Mouse (Mus musculus): ENCODE results near the gene Ggt1. TPM values are rescaled to one million over a fixed set of nuclear protein-coding genes. Genes with fewer than 3 reads are reported as not detected.

Ggt1 gene
- polyA plus RNA-seq, 1 experiment from 2014 or later, result 2.1 TPM

DNA sequence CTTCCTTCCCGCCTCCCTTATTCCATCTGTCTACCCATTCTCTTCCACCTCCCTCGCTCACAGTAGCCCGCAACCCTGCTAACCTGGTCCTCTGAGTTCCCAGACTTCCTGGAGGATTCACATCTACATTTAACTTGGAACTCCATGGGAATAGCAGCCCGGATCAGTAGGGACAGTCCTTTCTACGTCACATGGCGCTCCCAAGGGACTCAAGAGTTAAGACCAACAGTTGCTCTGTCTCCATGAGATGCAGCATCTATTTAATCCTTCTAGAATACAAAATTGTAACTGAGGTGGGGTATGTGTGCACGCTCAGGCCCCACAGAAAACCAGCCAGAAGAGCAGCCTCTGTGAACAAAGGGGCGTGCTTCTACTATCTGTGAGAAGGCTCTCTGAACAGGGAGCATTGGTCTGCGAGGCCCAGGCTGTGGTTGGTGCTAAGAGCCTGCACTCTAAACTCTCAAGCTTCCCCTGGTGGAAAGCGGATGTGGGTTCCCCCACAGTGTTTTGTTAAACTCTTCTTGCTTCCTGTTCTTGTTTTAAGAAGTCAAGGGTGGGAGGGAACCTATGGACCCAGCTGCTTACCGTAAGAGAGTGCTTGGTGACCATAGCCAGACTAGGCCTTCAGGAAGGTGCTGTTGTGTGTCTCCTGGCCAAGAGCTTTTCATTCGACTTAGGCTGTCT, 29.9 kb downstream of the Ggt1 start:
- ChIA-PET POLR2A (no interaction called here), CTCF (no interaction called here)
- in situ Hi-C loops (cut with MboI; ENCODE audit: low pct_unique_long_range_greater_than_20kb), result no loop called here
- DNase-seq (ENCODE audit: low read depth, low spot score) (no peak), ATAC-seq (no peak)
- H3K27me3 ChIP-seq, result no peaks in the 10 kb centered on the region
- TF ChIP-seq CTCF (IDR thresholded peaks at IDR 0.05), result no peak

DNA sequence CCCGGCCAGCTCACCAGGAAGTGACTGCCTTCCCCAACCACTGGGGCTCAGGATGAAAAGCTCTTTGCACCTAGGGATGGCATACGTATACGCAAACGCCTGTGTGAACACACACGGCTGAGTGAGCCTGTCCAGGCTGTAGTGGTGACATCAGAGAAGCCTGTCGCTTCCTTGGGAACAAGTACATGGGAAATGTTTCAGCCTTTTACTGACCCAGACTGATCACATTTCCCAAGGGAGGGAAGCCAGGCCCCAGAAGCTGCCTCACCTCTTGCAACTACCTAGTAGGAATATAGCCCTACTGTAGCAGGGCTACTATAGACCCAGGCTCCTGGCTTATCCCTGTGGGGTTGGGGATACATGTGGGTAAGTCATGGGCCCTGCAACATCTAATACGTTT, 31.2 kb downstream of the Ggt1 start:
- ATAC-seq, result no peak
- ChIA-PET POLR2A (no interaction called here), CTCF (no interaction called here)
- in situ Hi-C loops (cut with MboI; ENCODE audit: low pct_unique_long_range_greater_than_20kb), result no loop called here
- no peak for TF ChIP-seq CTCF (IDR thresholded peaks at IDR 0.05)
- H3K27me3 ChIP-seq, result no peaks in the 10 kb centered on the region
- no peak for DNase-seq (ENCODE audit: low read depth, low spot score)

DNA sequence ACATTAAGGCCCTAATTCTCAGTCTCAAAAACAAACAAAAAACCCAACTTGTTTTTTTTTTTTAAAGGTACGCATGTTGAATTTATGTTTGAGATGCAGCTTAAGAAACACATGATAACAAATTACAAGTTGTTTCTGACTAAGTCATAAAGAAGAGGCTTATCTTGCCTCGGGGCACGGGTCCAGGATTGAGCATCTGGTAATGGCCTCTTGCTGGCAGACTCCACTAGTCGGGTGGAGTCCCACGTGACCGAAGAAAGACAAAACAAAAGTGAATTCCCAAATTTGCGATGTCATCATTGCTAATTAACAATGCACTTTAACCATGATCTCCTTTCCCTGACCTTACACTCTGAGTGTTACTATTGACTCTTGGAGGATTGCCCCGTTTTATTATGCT, 34.6 kb downstream of the Ggt1 start:
- no peaks in the 10 kb centered on the region for H3K27me3 ChIP-seq
- ChIA-PET CTCF (no interaction called here), POLR2A (no interaction called here)
- DNase-seq (ENCODE audit: low read depth, low spot score), result no peak
- ATAC-seq, result no peak
- in situ Hi-C loops (cut with MboI; ENCODE audit: low pct_unique_long_range_greater_than_20kb), result no loop called here
- no peak for TF ChIP-seq CTCF (IDR thresholded peaks at IDR 0.05)

DNA sequence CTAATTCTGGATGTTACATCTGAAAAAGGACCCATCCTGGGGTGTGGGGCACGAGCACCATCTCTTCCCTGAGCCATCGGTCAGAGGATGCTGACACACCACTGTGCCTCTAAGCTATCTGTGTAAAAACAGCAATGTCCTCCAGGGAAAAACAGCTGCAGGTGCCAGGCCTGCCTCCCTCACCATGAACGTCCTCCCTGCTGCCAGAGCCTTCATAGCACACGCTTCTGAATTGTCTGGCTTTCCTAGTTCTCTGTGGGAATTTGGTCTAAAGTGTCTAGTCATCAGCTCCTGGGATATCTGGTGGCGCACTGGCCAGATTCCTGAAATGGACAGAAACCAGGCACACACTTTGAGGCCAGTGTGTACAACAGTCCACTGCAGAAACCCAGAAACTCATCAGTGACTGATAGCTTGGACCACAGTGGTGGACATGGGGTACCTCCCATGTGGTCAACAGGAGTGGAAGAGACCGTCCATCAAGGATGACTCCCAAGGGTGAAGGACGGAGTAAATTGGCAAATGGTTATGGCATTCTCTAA, 38.9 kb downstream of the Ggt1 start:
- CTCF ChIA-PET, result interaction anchor here (1.1 kb wide), 1 partner anchor 36 kb away, joined by 3 read pairs; no protein-coding TSS in a partner anchor
- H3K27me3 ChIP-seq, result no peaks in the 10 kb centered on the region
- ATAC-seq, result no peak
- TF ChIP-seq CTCF (IDR thresholded peaks at IDR 0.05), result no peak
- POLR2A ChIA-PET, result no interaction called here
- no peak for DNase-seq (ENCODE audit: low read depth, low spot score)
- in situ Hi-C loops (cut with MboI; ENCODE audit: low pct_unique_long_range_greater_than_20kb), result no loop called here

DNA sequence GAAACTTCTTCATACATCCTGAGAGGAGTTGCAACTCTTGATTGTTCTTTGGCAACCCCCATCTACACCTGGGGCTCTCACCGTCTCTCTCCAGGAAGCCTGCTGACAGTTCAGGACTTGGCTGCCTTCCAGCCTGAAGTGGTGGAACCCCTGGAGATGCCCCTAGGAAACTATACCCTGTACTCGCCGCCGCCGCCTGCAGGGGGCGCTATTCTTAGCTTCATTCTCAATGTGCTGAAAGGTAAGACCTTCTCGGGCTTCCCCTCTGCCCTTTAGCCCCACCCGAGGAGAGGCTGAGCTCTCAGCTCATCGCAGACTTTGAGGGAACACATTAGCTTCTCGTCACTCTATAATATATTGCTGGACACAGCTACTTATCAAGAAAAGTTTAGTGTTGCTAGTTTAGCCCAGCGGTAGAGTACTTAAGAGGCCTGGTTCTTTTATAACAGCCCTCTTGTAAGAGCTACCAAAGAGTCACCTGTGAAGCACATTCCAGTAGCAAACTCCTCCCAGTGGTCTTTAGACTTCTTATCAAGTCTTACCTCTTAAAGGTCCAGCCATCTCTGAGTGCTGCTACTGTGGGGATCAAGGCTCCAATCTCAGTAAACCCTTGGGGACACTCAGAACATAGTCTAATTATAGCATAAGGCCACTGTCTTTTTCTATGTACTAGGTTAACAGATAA, 43.9 kb downstream of the Ggt1 start:
- DNase-seq (ENCODE audit: low read depth, low spot score) (no peak), ATAC-seq (no peak)
- no peak for TF ChIP-seq CTCF (IDR thresholded peaks at IDR 0.05)
- POLR2A ChIA-PET, result no interaction called here
- in situ Hi-C loops (cut with MboI; ENCODE audit: low pct_unique_long_range_greater_than_20kb), result no loop called here
- H3K27me3 ChIP-seq, result no peaks in the 10 kb centered on the region
- CTCF ChIA-PET, result interaction anchor here (1.0 to 1.4 kb wide), 2 partner anchors 18 to 346 kb away, joined by 3 to 5 read pairs; no protein-coding TSS in a partner anchor

DNA sequence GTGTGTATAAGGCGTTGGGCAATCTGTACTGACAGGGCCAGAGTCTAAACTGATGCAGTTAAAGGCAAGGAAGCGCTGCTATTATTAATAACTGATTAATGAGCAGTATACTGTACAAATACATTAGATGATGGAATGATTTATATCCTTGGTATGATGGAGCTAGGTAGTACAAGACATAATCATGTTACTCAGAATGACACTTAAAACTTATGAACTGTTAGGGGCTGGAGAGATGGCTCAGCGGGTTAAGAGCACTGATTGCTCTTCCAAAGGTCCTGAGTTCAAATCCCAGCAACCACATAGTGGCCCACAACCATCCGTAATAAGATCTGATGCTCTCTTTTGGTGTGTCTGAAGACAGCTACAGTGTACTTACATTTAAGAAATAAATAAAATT, 45.8 kb downstream of the Ggt1 start:
- in situ Hi-C loops (cut with MboI; ENCODE audit: low pct_unique_long_range_greater_than_20kb), result no loop called here
- POLR2A ChIA-PET, result no interaction called here
- no peak for TF ChIP-seq CTCF (IDR thresholded peaks at IDR 0.05)
- CTCF ChIA-PET, result interaction anchor here (1.2 kb wide), 1 partner anchor 21 kb away, joined by 3 read pairs; no protein-coding TSS in a partner anchor
- ATAC-seq, result no peak
- DNase-seq (ENCODE audit: low read depth, low spot score), result no peak
- no peaks in the 10 kb centered on the region for H3K27me3 ChIP-seq

DNA sequence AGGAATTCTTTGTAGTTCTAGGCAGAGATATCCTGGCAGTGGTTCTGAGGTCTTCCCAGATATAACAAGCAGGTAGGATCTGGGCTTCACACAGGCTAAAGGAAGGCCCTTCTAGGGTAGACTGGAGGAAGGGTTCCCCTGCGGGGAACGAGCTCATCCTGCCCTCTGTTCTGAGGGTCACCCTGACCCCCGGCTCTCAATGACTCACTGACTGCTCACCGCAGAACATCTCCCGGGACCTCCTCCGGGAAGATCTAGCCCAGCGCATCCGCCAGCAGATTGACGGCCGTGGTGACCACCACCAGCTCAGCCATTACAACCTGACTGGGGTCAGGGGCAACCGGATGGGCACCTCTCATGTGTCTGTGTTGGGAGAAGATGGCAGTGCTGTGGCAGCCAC, 47.6 kb downstream of the Ggt1 start:
- H3K27me3 ChIP-seq, result no peaks in the 10 kb centered on the region
- CTCF ChIA-PET, result no interaction called here
- ATAC-seq (no peak), DNase-seq (ENCODE audit: low read depth, low spot score) (no peak)
- no peak for TF ChIP-seq CTCF (IDR thresholded peaks at IDR 0.05)
- in situ Hi-C loops (cut with MboI; ENCODE audit: low pct_unique_long_range_greater_than_20kb), result no loop called here
- POLR2A ChIA-PET, result no interaction called here

DNA sequence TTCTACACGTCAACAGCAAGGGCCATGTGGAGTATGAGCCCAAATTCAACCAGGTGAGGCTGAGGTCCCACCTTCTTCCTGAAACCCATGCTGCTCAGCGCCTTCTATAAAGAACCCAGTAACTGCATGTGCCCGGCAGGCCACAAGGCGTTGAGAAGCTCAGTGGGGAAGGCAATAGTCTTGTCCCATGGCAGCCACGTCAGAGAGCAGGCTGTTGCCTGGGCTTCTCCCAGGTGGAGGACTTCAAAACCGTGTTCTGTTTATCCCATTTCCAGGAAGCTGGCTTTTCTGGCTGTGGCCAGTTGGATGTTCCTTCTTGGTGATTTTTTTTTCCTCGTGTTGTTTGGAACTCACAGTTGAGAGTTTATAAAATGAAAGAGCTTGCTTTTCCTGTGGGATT, 49.1 kb downstream of the Ggt1 start:
- ChIA-PET CTCF (interaction anchor here (1.1 kb wide), 1 partner anchor 12 kb away, joined by 3 read pairs; no protein-coding TSS in a partner anchor), POLR2A (no interaction called here)
- ATAC-seq, result no peak
- DNase-seq (ENCODE audit: low read depth, low spot score), result no peak
- in situ Hi-C loops (cut with MboI; ENCODE audit: low pct_unique_long_range_greater_than_20kb), result no loop called here
- peaks cover 5% of the 10 kb centered on the region for H3K27me3 ChIP-seq
- no peak for TF ChIP-seq CTCF (IDR thresholded peaks at IDR 0.05)

DNA sequence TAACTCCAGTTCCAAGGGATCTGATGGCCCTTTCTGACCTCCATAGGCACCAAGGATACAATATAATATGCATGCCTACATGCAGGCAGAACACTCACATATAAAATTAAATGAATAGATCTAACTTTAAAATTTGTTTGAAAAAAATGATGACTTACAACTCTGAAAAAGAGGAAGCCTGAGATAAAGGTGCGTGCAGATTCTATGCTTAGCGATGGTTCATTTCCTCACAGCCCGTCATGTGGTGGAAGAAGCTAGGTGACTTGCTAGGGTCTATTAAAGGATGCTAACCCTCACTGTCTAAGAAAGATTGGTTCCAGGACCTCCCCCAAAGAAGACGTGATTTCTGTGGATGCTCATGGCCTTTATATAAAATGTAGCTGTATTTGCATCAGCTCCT, 54.6 kb downstream of the Ggt1 start:
- peaks cover 7% of the 10 kb centered on the region for H3K27me3 ChIP-seq
- TF ChIP-seq CTCF (IDR thresholded peaks at IDR 0.05), result no peak
- POLR2A ChIA-PET, result no interaction called here
- ATAC-seq (no peak), DNase-seq (ENCODE audit: low read depth, low spot score) (no peak)
- CTCF ChIA-PET, result no interaction called here
- in situ Hi-C loops (cut with MboI; ENCODE audit: low pct_unique_long_range_greater_than_20kb), result no loop called here

DNA sequence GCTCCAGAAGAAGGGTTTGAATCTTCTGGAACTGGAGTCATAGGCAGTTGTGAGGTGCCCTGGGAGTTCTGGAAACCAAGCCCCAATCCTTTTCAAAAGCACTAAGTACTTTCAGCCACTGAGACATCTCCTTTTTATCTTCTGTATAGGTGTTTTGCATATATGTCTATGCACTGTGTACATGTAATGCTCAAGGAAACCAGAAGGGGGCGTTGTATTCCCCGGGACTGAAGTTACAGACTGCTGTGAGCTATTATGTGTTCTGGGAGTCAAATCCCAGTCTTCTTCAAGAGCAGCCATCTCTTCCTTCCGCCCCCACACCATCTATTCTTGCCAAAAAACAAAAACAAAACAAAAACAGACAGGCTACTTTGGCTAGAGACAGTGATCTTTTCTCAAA, 59.4 kb downstream of the Ggt1 start:
- peak; percentile 39 for TF ChIP-seq CTCF (IDR thresholded peaks at IDR 0.05)
- H3K27me3 ChIP-seq, result no peaks in the 10 kb centered on the region
- ATAC-seq (no peak), DNase-seq (ENCODE audit: low read depth, low spot score) (no peak)
- ChIA-PET POLR2A (no interaction called here), CTCF (no interaction called here)
- in situ Hi-C loops (cut with MboI; ENCODE audit: low pct_unique_long_range_greater_than_20kb), result no loop called here

DNA sequence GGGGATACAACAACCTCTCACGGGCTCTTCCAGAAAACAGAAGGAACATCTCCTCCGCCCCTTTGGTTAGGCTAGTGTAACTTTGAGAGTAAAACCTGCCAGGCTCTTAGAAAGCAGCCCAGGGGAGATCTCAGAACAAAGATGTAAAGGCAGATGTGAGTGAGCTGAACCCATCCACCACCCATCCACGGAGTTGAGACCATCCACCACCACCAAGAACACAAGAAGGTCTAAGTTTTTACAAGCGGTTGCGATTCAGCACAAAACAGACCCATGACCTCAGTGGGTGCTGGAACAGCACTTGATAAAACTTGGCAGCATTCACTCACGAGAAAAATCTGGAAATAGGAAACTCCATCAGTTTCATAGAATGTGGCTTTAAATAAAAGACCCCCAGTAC, 64.5 kb downstream of the Ggt1 start:
- no peak for DNase-seq (ENCODE audit: low read depth, low spot score)
- ChIA-PET POLR2A (no interaction called here), CTCF (no interaction called here)
- no peaks in the 10 kb centered on the region for H3K27me3 ChIP-seq
- no peak for ATAC-seq
- in situ Hi-C loops (cut with MboI; ENCODE audit: low pct_unique_long_range_greater_than_20kb), result no loop called here
- no peak for TF ChIP-seq CTCF (IDR thresholded peaks at IDR 0.05)
